Mouse (Mus musculus): ENCODE data around the gene Limch1. TPM values are rescaled to one million over a fixed set of nuclear protein-coding genes. Genes with fewer than 3 reads are reported as not detected.

Gene Limch1
- total RNA-seq, 2 experiments from 2014 or later = 210 to 274 TPM

- DNase-seq (ENCODE audit: low spot score) = no peak
- intact Hi-C loops (cut with DNase I) = no loop called here
Measured at GRCm38 (mm10) chr5:66780371-66780770, 34.7 kb downstream of the Limch1 start.

- no peak for DNase-seq (ENCODE audit: low spot score)
Measured at GRCm38 (mm10) chr5:66781507-66781906, 35.9 kb downstream of the Limch1 start.

GRCm38 (mm10) chr5:66782851-66783250 is 37.2 kb downstream of the Limch1 start:
- DNase-seq (ENCODE audit: low spot score) = no peak
- intact Hi-C loops (cut with DNase I) = no loop called here

More at GRCm38 (mm10) chr5:66781507-66781906, 35.9 kb downstream of the Limch1 start:
- intact Hi-C loops (cut with DNase I) = no loop called here

GRCm38 (mm10) chr5:66784624-66785361 is 39.2 kb downstream of the Limch1 start:
- intact Hi-C loops (cut with DNase I) = no loop called here
- DNase-seq (ENCODE audit: low spot score) = no peak

GRCm38 (mm10) chr5:66785995-66786620 is 40.5 kb downstream of the Limch1 start:
- no peak for DNase-seq (ENCODE audit: low spot score)
- intact Hi-C loops (cut with DNase I) = no loop called here

- no peak for DNase-seq (ENCODE audit: low spot score)
- intact Hi-C loops (cut with DNase I) = no loop called here
Measured at GRCm38 (mm10) chr5:66786621-66787061, 41.0 kb downstream of the Limch1 start.

GRCm38 (mm10) chr5:66789041-66789440 is 43.4 kb downstream of the Limch1 start:
- no peak for DNase-seq (ENCODE audit: low spot score)
- intact Hi-C loops (cut with DNase I) = no loop called here

- no peak for DNase-seq (ENCODE audit: low spot score)
- intact Hi-C loops (cut with DNase I) = no loop called here
Measured at GRCm38 (mm10) chr5:66791161-66791560, 45.5 kb downstream of the Limch1 start.

GRCm38 (mm10) chr5:66793251-66793650 is 47.6 kb downstream of the Limch1 start:
- intact Hi-C loops (cut with DNase I) = no loop called here
- DNase-seq (ENCODE audit: low spot score) = no peak

- no peak for DNase-seq (ENCODE audit: low spot score)
- intact Hi-C loops (cut with DNase I) = loop anchor here (5.0 kb wide), 1 partner anchor 45 kb away; no protein-coding TSS in a partner anchor
Measured at GRCm38 (mm10) chr5:66797326-66797725, 51.7 kb downstream of the Limch1 start.

GRCm38 (mm10) chr5:66798135-66798534 is 52.5 kb downstream of the Limch1 start:
- intact Hi-C loops (cut with DNase I) = loop anchor here (5.0 kb wide), 1 partner anchor 46 kb away; no protein-coding TSS in a partner anchor
- DNase-seq (ENCODE audit: low spot score) = no peak

- DNase-seq (ENCODE audit: low spot score) = no peak
Measured at GRCm38 (mm10) chr5:66798591-66799003, 53.0 kb downstream of the Limch1 start.

GRCm38 (mm10) chr5:66800243-66800642 is 54.6 kb downstream of the Limch1 start:
- no peak for DNase-seq (ENCODE audit: low spot score)
- intact Hi-C loops (cut with DNase I) = loop anchor here (5.0 kb wide), 1 partner anchor 92 kb away; no protein-coding TSS in a partner anchor

More at GRCm38 (mm10) chr5:66798591-66799003, 53.0 kb downstream of the Limch1 start:
- intact Hi-C loops (cut with DNase I) = loop anchor here (5.0 kb wide), 1 partner anchor 46 kb away; no protein-coding TSS in a partner anchor

GRCm38 (mm10) chr5:66800977-66801376 is 55.4 kb downstream of the Limch1 start:
- intact Hi-C loops (cut with DNase I) = loop anchor here (5.0 kb wide), 1 partner anchor 91 kb away; no protein-coding TSS in a partner anchor
- DNase-seq (ENCODE audit: low spot score) = no peak

- intact Hi-C loops (cut with DNase I) = loop anchor here (5.0 kb wide), 1 partner anchor 90 kb away; no protein-coding TSS in a partner anchor
- DNase-seq (ENCODE audit: low spot score) = no peak
Measured at GRCm38 (mm10) chr5:66802196-66802595, 56.6 kb downstream of the Limch1 start.

GRCm38 (mm10) chr5:66806335-66806734 is 60.7 kb downstream of the Limch1 start:
- no peak for DNase-seq (ENCODE audit: low spot score)
- intact Hi-C loops (cut with DNase I) = no loop called here

- intact Hi-C loops (cut with DNase I) = no loop called here
- no peak for DNase-seq (ENCODE audit: low spot score)
Measured at GRCm38 (mm10) chr5:66807737-66808136, 62.1 kb downstream of the Limch1 start.

- DNase-seq (ENCODE audit: low spot score) = no peak
- intact Hi-C loops (cut with DNase I) = no loop called here
Measured at GRCm38 (mm10) chr5:66809016-66809570, 63.5 kb downstream of the Limch1 start.

- DNase-seq (ENCODE audit: low spot score) = no peak
- intact Hi-C loops (cut with DNase I) = no loop called here
Measured at GRCm38 (mm10) chr5:66810396-66810795, 64.8 kb downstream of the Limch1 start.

GRCm38 (mm10) chr5:66814674-66815073 is 69.0 kb downstream of the Limch1 start:
- intact Hi-C loops (cut with DNase I) = no loop called here
- DNase-seq (ENCODE audit: low spot score) = no peak

GRCm38 (mm10) chr5:66815877-66816276 is 70.2 kb downstream of the Limch1 start:
- intact Hi-C loops (cut with DNase I) = no loop called here
- no peak for DNase-seq (ENCODE audit: low spot score)
